Mouse (Mus musculus): ENCODE results near the gene Prex1. TPM values are rescaled to one million over a fixed set of nuclear protein-coding genes. Genes with fewer than 3 reads are reported as not detected.

Gene Prex1
- total and polyA plus RNA-seq, 3 experiments, result 3.8 to 21.6 (median 5.9) TPM

DNA sequence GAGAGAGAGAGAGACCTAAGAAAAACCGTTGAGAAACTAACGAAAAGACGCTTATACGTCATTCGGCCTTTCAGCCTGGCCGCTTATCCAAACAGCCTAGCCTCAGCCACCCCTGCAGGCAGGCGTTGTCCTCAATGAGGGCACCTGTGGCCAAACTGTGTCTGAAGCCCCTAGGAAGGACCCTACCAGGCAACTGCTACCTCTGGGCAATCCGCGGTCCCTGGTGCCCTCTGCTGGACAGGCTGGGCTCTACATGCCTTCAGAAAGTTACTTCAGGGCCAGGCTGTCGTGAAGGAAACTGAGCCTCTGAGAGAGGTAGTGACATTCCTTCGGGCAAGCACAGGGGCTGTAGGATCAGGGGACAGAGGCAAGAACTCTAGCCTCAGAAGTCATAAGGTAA, 149.2 kb downstream of the Prex1 start:
- H3K4me3 ChIP-seq (ENCODE audit: low read depth, low read length), result no peak overlapping the region
- no peak for DNase-seq (ENCODE audit: low spot score)
- H3K36me3 ChIP-seq (replicated peaks), result no peaks in the 10 kb centered on the region
- peaks cover 72% of the 10 kb centered on the region for H3K9me3 ChIP-seq (replicated peaks)
- no peaks in the 10 kb centered on the region for H3K4me1 ChIP-seq (ENCODE audit: insufficient read depth, low read depth, low read length)
- ATAC-seq (ENCODE audit: extremely low read depth, insufficient number of reproducible peaks, low FRiP score, poor library complexity, severe bottlenecking), result no peak
- no peaks in the 10 kb centered on the region; the same call in 1 of the 2 replicates for H3K27me3 ChIP-seq (ENCODE audit: insufficient read depth, low read length)
- TF ChIP-seq GATA1 (IDR thresholded peaks at IDR 0.05; ENCODE audit: borderline replicate concordance, low read length) (no peak), CTCF (IDR thresholded peaks at IDR 0.05; ENCODE audit: low read depth, low read length) (peak; percentile 27; the same call in 1 of the 2 replicates), TAL1 (conservative IDR thresholded peaks at IDR 0.05; ENCODE audit: low read depth, low read length) (no peak), GATA2 (IDR thresholded peaks at IDR 0.05; ENCODE audit: borderline replicate concordance, low read depth, low read length) (no peak)

- DNase-seq (ENCODE audit: low spot score) (peak; percentile 16), ATAC-seq (ENCODE audit: extremely low read depth, insufficient number of reproducible peaks, low FRiP score, poor library complexity, severe bottlenecking) (no peak)
- TF ChIP-seq CTCF (IDR thresholded peaks at IDR 0.05; ENCODE audit: low read depth, low read length) (no peak), POLR2AphosphoS5 (IDR thresholded peaks at IDR 0.05; ENCODE audit: insufficient replicate concordance, low read depth, low read length) (no peak), GATA1 (IDR thresholded peaks at IDR 0.05; ENCODE audit: borderline replicate concordance, low read length) (no peak), TAL1 (conservative IDR thresholded peaks at IDR 0.05; ENCODE audit: low read depth, low read length) (no peak), GATA2 (IDR thresholded peaks at IDR 0.05; ENCODE audit: borderline replicate concordance, low read depth, low read length) (no peak)
- no peaks in the 10 kb centered on the region for H3K4me1 ChIP-seq (ENCODE audit: insufficient read depth, low read depth, low read length)
- no peaks in the 10 kb centered on the region for H3K36me3 ChIP-seq (replicated peaks)
- peaks cover 68% of the 10 kb centered on the region for H3K9me3 ChIP-seq (replicated peaks)
- H3K4me3 ChIP-seq (ENCODE audit: low read depth, low read length), result no peak overlapping the region
- no peaks in the 10 kb centered on the region; the same call in 1 of the 2 replicates for H3K27me3 ChIP-seq (ENCODE audit: insufficient read depth, low read length)
These were observed 149.7 kb downstream of the Prex1 start for GRCm38 (mm10) chr2:166563890-166564289.

DNA sequence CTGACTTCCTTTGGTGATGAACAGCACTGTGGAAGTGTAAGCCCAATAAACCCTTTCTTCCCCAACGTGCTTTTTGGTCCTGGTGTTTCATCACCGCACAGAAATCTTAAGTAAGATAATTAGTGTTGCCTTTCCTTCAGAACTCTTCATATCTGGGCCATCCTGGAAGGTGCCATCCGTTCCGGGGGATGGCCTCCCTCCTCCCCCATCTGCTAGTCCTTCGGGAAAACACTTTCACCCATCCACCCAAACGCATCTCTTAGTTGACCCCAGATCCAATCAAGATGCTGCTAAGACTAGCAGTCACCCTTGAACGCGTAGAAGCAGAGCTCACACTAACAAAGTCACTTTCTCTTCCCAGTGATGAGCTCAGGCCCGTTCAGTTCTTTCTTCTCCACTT, 150.6 kb downstream of the Prex1 start:
- Histone ChIP-seq H3K4me1 (ENCODE audit: insufficient read depth, low read depth, low read length) (no peaks in the 10 kb centered on the region), H3K36me3 (replicated peaks) (no peaks in the 10 kb centered on the region), H3K27me3 (ENCODE audit: insufficient read depth, low read length) (no peaks in the 10 kb centered on the region; the same call in 1 of the 2 replicates), H3K9me3 (replicated peaks) (peaks cover 66% of the 10 kb centered on the region), H3K4me3 (ENCODE audit: low read depth, low read length) (no peak overlapping the region)
- DNase-seq (ENCODE audit: low spot score), result no peak
- no peak for ATAC-seq (ENCODE audit: extremely low read depth, insufficient number of reproducible peaks, low FRiP score, poor library complexity, severe bottlenecking)
- TF ChIP-seq CTCF (IDR thresholded peaks at IDR 0.05; ENCODE audit: low read depth, low read length) (no peak), POLR2AphosphoS5 (IDR thresholded peaks at IDR 0.05; ENCODE audit: insufficient replicate concordance, low read depth, low read length) (no peak), GATA1 (IDR thresholded peaks at IDR 0.05; ENCODE audit: borderline replicate concordance, low read length) (no peak), GATA2 (IDR thresholded peaks at IDR 0.05; ENCODE audit: borderline replicate concordance, low read depth, low read length) (no peak), TAL1 (conservative IDR thresholded peaks at IDR 0.05; ENCODE audit: low read depth, low read length) (no peak)

DNA sequence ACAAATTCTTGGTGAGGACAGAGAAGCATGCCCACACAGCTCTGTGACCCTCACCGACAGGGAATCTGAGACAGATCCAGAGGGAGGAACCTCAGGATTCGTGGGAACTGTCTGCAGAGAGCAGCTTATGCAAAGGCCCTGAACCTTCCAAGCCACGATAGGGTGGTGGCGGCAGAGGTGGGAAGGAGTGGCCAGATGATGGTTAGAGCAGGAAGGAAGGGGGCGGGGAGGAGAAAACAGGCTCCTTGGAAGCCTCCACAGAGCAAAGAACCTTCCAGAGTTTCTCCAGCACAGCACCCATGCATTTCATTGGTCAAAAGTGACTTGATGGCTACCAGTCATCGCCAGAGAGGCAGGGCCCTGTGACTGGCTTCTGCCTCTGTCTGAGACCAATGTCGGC, 151.9 kb downstream of the Prex1 start:
- ATAC-seq (ENCODE audit: extremely low read depth, insufficient number of reproducible peaks, low FRiP score, poor library complexity, severe bottlenecking) (no peak), DNase-seq (ENCODE audit: low spot score) (no peak)
- Histone ChIP-seq H3K4me1 (ENCODE audit: insufficient read depth, low read depth, low read length) (no peaks in the 10 kb centered on the region), H3K27me3 (ENCODE audit: insufficient read depth, low read length) (no peaks in the 10 kb centered on the region; the same call in 1 of the 2 replicates), H3K9me3 (replicated peaks) (peaks cover 65% of the 10 kb centered on the region), H3K36me3 (replicated peaks) (no peaks in the 10 kb centered on the region), H3K4me3 (ENCODE audit: low read depth, low read length) (no peak overlapping the region)
- TF ChIP-seq GATA2 (IDR thresholded peaks at IDR 0.05; ENCODE audit: borderline replicate concordance, low read depth, low read length), result no peak
- no peak for TF ChIP-seq TAL1 (conservative IDR thresholded peaks at IDR 0.05; ENCODE audit: low read depth, low read length)
- no peak for TF ChIP-seq CTCF (IDR thresholded peaks at IDR 0.05; ENCODE audit: low read depth, low read length)
- TF ChIP-seq POLR2AphosphoS5 (IDR thresholded peaks at IDR 0.05; ENCODE audit: insufficient replicate concordance, low read depth, low read length), result no peak
- TF ChIP-seq GATA1 (IDR thresholded peaks at IDR 0.05; ENCODE audit: borderline replicate concordance, low read length), result no peak

- no peaks in the 10 kb centered on the region; the same call in 1 of the 2 replicates for H3K27me3 ChIP-seq (ENCODE audit: insufficient read depth, low read length)
- ATAC-seq (ENCODE audit: extremely low read depth, insufficient number of reproducible peaks, low FRiP score, poor library complexity, severe bottlenecking) (no peak), DNase-seq (ENCODE audit: low spot score) (no peak)
- H3K4me3 ChIP-seq (ENCODE audit: low read depth, low read length), result no peak overlapping the region
- H3K4me1 ChIP-seq (ENCODE audit: insufficient read depth, low read depth, low read length), result no peaks in the 10 kb centered on the region
- TF ChIP-seq GATA1 (IDR thresholded peaks at IDR 0.05; ENCODE audit: borderline replicate concordance, low read length) (no peak), POLR2AphosphoS5 (IDR thresholded peaks at IDR 0.05; ENCODE audit: insufficient replicate concordance, low read depth, low read length) (no peak), GATA2 (IDR thresholded peaks at IDR 0.05; ENCODE audit: borderline replicate concordance, low read depth, low read length) (no peak), TAL1 (conservative IDR thresholded peaks at IDR 0.05; ENCODE audit: low read depth, low read length) (no peak), CTCF (IDR thresholded peaks at IDR 0.05; ENCODE audit: low read depth, low read length) (no peak)
- no peaks in the 10 kb centered on the region for H3K36me3 ChIP-seq (replicated peaks)
- peaks cover 66% of the 10 kb centered on the region for H3K9me3 ChIP-seq (replicated peaks)
These were observed 152.8 kb downstream of the Prex1 start for GRCm38 (mm10) chr2:166560826-166561225.

DNA sequence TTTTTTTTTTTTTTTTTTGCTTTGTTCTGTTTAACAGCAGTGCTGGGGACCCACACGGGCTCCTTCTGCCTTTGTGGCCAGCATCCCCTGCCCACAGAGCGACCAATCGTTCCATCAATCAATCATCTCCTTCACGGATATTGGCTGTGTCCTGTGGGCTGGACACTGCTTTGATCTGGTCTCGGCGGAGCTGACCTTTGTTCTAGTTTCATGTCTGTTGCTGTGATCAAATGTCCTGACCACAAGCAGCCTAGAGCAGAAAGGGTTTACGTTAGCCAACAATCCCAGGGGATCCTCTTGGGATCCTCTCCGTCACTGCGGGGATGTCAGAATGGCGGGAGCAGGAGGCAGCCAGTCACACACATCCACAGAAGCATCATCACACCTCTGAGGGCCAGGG, 154.1 kb downstream of the Prex1 start:
- Histone ChIP-seq H3K4me3 (ENCODE audit: low read depth, low read length) (no peak overlapping the region), H3K36me3 (replicated peaks) (no peaks in the 10 kb centered on the region), H3K27me3 (ENCODE audit: insufficient read depth, low read length) (no peaks in the 10 kb centered on the region), H3K4me1 (ENCODE audit: insufficient read depth, low read depth, low read length) (no peaks in the 10 kb centered on the region), H3K9me3 (replicated peaks) (peaks cover 59% of the 10 kb centered on the region)
- ATAC-seq (ENCODE audit: extremely low read depth, insufficient number of reproducible peaks, low FRiP score, poor library complexity, severe bottlenecking), result no peak
- TF ChIP-seq CTCF (IDR thresholded peaks at IDR 0.05; ENCODE audit: low read depth, low read length), result no peak
- no peak for TF ChIP-seq GATA1 (IDR thresholded peaks at IDR 0.05; ENCODE audit: borderline replicate concordance, low read length)
- TF ChIP-seq TAL1 (conservative IDR thresholded peaks at IDR 0.05; ENCODE audit: low read depth, low read length), result no peak
- no peak for TF ChIP-seq POLR2AphosphoS5 (IDR thresholded peaks at IDR 0.05; ENCODE audit: insufficient replicate concordance, low read depth, low read length)
- no peak for TF ChIP-seq GATA2 (IDR thresholded peaks at IDR 0.05; ENCODE audit: borderline replicate concordance, low read depth, low read length)
- DNase-seq (ENCODE audit: low spot score), result no peak
